Mouse (Mus musculus): Measurements from ENCODE around the gene Ces4a. TPM values are rescaled to one million over a fixed set of nuclear protein-coding genes. Genes with fewer than 3 reads are reported as not detected.

Ces4a gene
- polyA plus RNA-seq (2014; fragmentation: Illumina TruSeq; extraction: RNeasy Lipid Tissue Mini Kit (QIAGEN cat#74804); ENCODE audit: low read depth, low replicate concordance) = 0.56 TPM

DNA sequence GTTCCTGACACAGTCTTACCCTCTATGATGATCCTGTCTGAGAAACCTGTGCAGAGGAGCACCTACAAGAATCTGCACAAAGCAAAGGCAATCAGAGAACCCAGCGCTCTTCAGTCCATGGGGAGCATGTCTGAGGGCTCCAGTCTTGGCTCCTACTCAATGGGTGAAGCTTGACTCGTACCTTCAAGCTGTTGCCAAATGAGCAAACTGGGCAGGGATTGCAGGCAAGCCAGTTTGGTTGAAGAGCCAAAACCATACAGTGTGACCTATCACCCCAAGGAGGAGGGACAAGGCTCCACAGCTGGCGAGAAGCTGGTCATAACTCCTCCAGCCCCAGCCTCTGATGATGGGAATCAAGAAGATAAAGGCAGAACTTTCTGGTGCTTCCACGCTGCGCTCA is at the start of gene Ces4a:
Ces4a (plus strand) TSS at position 292 of the 400 bp plus-strand sequence.

DNA sequence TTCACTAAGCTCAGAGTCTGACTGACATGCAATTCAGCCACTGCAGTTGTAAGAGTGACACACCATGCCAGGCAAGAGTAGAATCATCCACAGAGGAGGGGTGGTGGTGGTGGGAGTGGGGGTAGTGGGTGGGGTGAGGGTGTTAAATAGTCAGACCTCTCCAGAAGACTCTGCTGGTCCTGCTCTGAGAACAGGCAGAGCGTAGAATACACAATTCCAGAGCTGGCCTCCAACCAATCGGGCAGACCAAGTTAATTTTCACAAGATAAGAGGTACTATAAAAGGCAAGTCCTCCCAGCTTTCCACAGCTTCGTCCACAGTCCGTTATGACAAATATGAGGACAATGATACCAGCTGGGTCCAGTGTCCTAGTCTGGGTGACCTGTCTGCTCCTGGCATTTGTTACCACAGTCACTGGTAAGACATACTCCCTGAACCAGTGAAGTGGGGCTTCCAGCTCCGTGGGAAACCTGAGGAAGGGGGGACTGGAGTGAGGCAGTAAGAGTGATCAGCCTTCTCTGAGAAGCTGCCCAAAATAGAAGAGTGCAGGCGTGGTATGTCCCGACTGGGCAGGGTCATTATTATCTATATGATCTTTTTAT is 48.0 kb upstream of the Ces4a start, which contains the start of gene Ces3b:
Ces3b (plus strand) TSS at position 305 of the 602 bp plus-strand sequence.

DNA sequence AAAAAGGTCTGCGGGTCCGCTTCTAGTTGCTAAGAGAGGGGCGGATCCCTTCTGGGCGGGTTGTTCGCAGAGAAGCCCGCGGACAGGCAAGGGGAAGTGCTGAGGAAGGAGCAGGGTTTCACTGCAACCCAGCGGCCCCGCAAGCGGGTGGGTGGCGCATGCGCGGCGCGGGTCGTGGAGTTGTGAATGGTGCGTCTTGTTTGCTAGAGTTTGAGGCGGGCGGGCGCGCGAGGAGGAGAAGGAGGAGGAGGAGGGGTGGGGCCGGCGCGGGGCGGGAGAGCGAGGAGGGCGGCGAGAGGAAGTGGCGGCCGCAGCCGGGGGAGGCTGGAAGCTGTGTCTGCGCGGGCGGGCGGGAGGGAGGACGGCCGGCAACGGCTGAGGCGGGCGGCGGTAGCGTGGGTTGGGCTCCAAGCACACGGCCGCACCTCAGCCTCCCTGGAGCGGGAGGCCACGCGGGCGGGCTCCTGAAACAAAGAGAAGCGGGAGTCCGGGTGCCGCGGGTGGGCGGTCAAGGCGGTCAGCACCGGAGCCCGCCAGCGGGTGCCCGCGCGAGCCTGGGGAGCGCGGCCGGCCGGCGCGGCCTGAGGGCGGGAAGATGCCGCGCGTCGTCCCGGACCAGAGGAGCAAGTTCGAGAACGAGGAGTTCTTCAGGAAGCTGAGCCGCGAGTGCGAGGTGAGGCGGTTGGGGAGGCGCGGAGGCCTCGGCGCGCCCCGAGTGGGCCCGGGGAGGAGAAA is 38.9 kb downstream of the Ces4a start, which contains the start of gene Cbfb:
Cbfb (plus strand) TSS at position 294 of the 735 bp plus-strand sequence.

Other genes with a start within 250 kb of the Ces4a start
- 126 TPM for gene Ces2e, start 205.5 kb upstream of the Ces4a start, polyA plus RNA-seq (2014; fragmentation: Illumina TruSeq; extraction: RNeasy Lipid Tissue Mini Kit (QIAGEN cat#74804); ENCODE audit: low read depth, low replicate concordance)
- not detected for gene Ces2f, start 184.4 kb upstream of the Ces4a start, polyA plus RNA-seq (2014; fragmentation: Illumina TruSeq; extraction: RNeasy Lipid Tissue Mini Kit (QIAGEN cat#74804); ENCODE audit: low read depth, low replicate concordance)
- 57.8 TPM for gene Ces2g, start 170.1 kb upstream of the Ces4a start, polyA plus RNA-seq (2014; fragmentation: Illumina TruSeq; extraction: RNeasy Lipid Tissue Mini Kit (QIAGEN cat#74804); ENCODE audit: low read depth, low replicate concordance)
- 0.26 TPM for gene Ces2h, start 130.9 kb upstream of the Ces4a start, polyA plus RNA-seq (2014; fragmentation: Illumina TruSeq; extraction: RNeasy Lipid Tissue Mini Kit (QIAGEN cat#74804); ENCODE audit: low read depth, low replicate concordance)
- gene Ces3a, start 83.2 kb upstream of the Ces4a start, polyA plus RNA-seq (2014; fragmentation: Illumina TruSeq; extraction: RNeasy Lipid Tissue Mini Kit (QIAGEN cat#74804); ENCODE audit: low read depth, low replicate concordance) = 886 TPM
- 265 TPM for gene Ces3b, start 48.0 kb upstream of the Ces4a start, polyA plus RNA-seq (2014; fragmentation: Illumina TruSeq; extraction: RNeasy Lipid Tissue Mini Kit (QIAGEN cat#74804); ENCODE audit: low read depth, low replicate concordance)
- gene Cbfb, start 38.9 kb downstream of the Ces4a start, polyA plus RNA-seq (2014; fragmentation: Illumina TruSeq; extraction: RNeasy Lipid Tissue Mini Kit (QIAGEN cat#74804); ENCODE audit: low read depth, low replicate concordance) = 31.0 TPM
- gene D230025D16Rik, start 93.3 kb downstream of the Ces4a start, polyA plus RNA-seq (2014; fragmentation: Illumina TruSeq; extraction: RNeasy Lipid Tissue Mini Kit (QIAGEN cat#74804); ENCODE audit: low read depth, low replicate concordance) = 44.6 TPM
- not detected for gene B3gnt9, start 123.4 kb downstream of the Ces4a start, polyA plus RNA-seq (2014; fragmentation: Illumina TruSeq; extraction: RNeasy Lipid Tissue Mini Kit (QIAGEN cat#74804); ENCODE audit: low read depth, low replicate concordance)
- 0.82 TPM for gene Tradd, start 132.8 kb downstream of the Ces4a start, polyA plus RNA-seq (2014; fragmentation: Illumina TruSeq; extraction: RNeasy Lipid Tissue Mini Kit (QIAGEN cat#74804); ENCODE audit: low read depth, low replicate concordance)
- 0.21 TPM for gene Fbxl8, start 132.8 kb downstream of the Ces4a start, polyA plus RNA-seq (2014; fragmentation: Illumina TruSeq; extraction: RNeasy Lipid Tissue Mini Kit (QIAGEN cat#74804); ENCODE audit: low read depth, low replicate concordance)
- not detected for gene Hsf4, start 138.0 kb downstream of the Ces4a start, polyA plus RNA-seq (2014; fragmentation: Illumina TruSeq; extraction: RNeasy Lipid Tissue Mini Kit (QIAGEN cat#74804); ENCODE audit: low read depth, low replicate concordance)
- 0.24 TPM for gene Nol3, start 144.3 kb downstream of the Ces4a start, polyA plus RNA-seq (2014; fragmentation: Illumina TruSeq; extraction: RNeasy Lipid Tissue Mini Kit (QIAGEN cat#74804); ENCODE audit: low read depth, low replicate concordance)
- 0.21 TPM for gene 4931428F04Rik, start 158.1 kb downstream of the Ces4a start, polyA plus RNA-seq (2014; fragmentation: Illumina TruSeq; extraction: RNeasy Lipid Tissue Mini Kit (QIAGEN cat#74804); ENCODE audit: low read depth, low replicate concordance)
- not detected for gene Exoc3l, start 164.3 kb downstream of the Ces4a start, polyA plus RNA-seq (2014; fragmentation: Illumina TruSeq; extraction: RNeasy Lipid Tissue Mini Kit (QIAGEN cat#74804); ENCODE audit: low read depth, low replicate concordance)
- 4.1 TPM for gene E2f4, start 165.9 kb downstream of the Ces4a start, polyA plus RNA-seq (2014; fragmentation: Illumina TruSeq; extraction: RNeasy Lipid Tissue Mini Kit (QIAGEN cat#74804); ENCODE audit: low read depth, low replicate concordance)
- gene Elmo3, start 173.8 kb downstream of the Ces4a start, polyA plus RNA-seq (2014; fragmentation: Illumina TruSeq; extraction: RNeasy Lipid Tissue Mini Kit (QIAGEN cat#74804); ENCODE audit: low read depth, low replicate concordance) = 3.2 TPM
- gene Lrrc29, start 194.5 kb downstream of the Ces4a start, polyA plus RNA-seq (2014; fragmentation: Illumina TruSeq; extraction: RNeasy Lipid Tissue Mini Kit (QIAGEN cat#74804); ENCODE audit: low read depth, low replicate concordance) = 0.24 TPM
- 17.8 TPM for gene Tmem208, start 194.6 kb downstream of the Ces4a start, polyA plus RNA-seq (2014; fragmentation: Illumina TruSeq; extraction: RNeasy Lipid Tissue Mini Kit (QIAGEN cat#74804); ENCODE audit: low read depth, low replicate concordance)
- 0.13 TPM for gene Fhod1, start 216.2 kb downstream of the Ces4a start, polyA plus RNA-seq (2014; fragmentation: Illumina TruSeq; extraction: RNeasy Lipid Tissue Mini Kit (QIAGEN cat#74804); ENCODE audit: low read depth, low replicate concordance)
- gene Slc9a5, start 217.0 kb downstream of the Ces4a start, polyA plus RNA-seq (2014; fragmentation: Illumina TruSeq; extraction: RNeasy Lipid Tissue Mini Kit (QIAGEN cat#74804); ENCODE audit: low read depth, low replicate concordance) = not detected
- not detected for gene Plekhg4, start 241.5 kb downstream of the Ces4a start, polyA plus RNA-seq (2014; fragmentation: Illumina TruSeq; extraction: RNeasy Lipid Tissue Mini Kit (QIAGEN cat#74804); ENCODE audit: low read depth, low replicate concordance)